Mouse (Mus musculus): ENCODE data around the gene Zbtb9.

DNA sequence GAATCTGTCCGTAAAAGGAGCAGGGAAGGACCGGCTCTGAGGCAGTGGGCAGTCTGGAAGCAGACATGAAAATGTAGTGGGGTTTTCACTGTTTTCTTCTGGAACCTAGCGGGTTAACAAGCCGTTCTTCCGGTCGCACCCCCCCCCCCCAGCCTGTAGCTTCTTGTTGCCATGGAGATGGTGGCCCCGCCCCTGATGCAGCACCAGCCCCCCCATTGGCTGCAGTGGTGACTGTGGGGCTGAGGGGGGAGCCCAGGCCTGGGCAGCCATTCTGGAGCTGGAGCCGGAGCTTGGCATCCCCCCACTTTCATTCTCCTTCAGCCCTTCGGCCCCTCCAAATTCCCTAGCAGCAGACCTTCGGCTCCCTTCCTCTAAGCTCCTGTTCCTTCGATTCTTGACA, 21.6 kb upstream of the Zbtb9 start:
- TF ChIP-seq CTCF (IDR thresholded peaks at IDR 0.05; ENCODE audit: low read depth) (no peak), EP300 (IDR thresholded peaks at IDR 0.05; ENCODE audit: low read depth) (no peak)
